Mouse (Mus musculus) E14TG2a.4 (cell line): ENCODE results near the gene Recql5.

Experiments
- CTCF ChIP-seq: conservative IDR thresholded peaks from 2 replicates; pipeline ENCODE4 v1.5.1; 2014; ENCODE audit warnings: low read length
- NANOG ChIP-seq: IDR thresholded peaks from 2 replicates; pipeline ENCODE4 v1.6.1; 2014; ENCODE audit warnings: borderline replicate concordance, low read length, mixed read lengths

- TF ChIP-seq CTCF = no peak
- TF ChIP-seq NANOG = no peak
Measured at GRCm38 (mm10) chr11:115843891-115844239, 89.4 kb downstream of the Recql5 start.
